Mouse (Mus musculus) spleen, postnatal 36 days (tissue): ENCODE data around the gene Ifng.

Experiments used
- DNase-seq, 2 experiments: peaks; one replicate each; pipeline ENCODE4 v3.0.0; 2022; ENCODE audit warnings: low spot score in 2 of 2, mixed read lengths in 1 of 2

Ifng gene

GRCm38 (mm10) chr10:118480118-118480517, 39.3 kb downstream of the Ifng start:
- DNase-seq, result no peak

DNA sequence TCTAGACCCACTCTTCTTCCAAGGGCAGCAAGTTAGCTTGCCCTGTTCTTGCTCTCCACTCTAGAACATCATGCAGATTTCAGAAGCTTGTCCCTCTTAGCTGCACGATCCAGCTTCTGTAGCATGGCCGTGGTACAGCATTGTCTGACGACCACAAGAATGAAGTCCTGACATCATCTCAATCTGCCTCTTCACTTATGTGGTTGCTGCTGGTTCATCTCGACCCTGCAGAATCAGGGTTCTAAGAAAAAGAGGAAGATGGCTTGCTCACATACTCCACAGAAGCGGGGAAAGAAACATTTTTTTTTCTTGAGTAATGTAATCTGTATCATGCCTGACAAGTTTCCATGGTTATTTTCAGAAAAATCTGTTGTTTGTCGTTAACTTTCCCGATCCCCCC, 39.9 kb downstream of the Ifng start:
- DNase-seq, result no peak

DNA sequence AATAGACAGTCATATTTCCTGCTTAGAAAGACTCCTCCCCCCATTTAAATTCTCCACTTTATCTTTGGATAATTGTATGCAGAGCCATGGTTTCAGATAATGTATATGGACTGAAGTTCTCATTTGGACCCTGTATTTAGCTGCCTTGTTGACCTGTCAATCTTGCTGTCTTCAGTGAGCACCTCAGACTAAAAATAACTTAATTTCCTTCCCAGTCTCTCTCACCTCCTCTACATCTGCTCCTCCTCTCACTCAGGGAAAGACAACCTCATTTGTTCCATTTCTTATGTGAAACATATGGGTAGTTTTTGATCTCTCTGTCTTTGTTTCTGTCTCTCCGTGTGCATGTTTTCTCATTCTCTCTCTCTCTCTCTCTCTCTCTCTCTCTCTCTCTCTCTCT, 53.3 kb downstream of the Ifng start:
- no peak for DNase-seq

- DNase-seq, result peak; percentile 63 to 75
These were observed 54.5 kb downstream of the Ifng start for GRCm38 (mm10) chr10:118495362-118495761.
